Mouse (Mus musculus) spleen, adult 2 months (tissue): ENCODE results near the gene Med24.

Experiments
- CTCF ChIP-seq: fragments of 200-500 bp; IDR thresholded peaks from 2 replicates; pipeline ENCODE4 v1.5.1; 2011; ENCODE audit warnings: mild to moderate bottlenecking, inconsistent platforms; ENCODE audit not compliant: insufficient read depth, insufficient read length, insufficient replicate concordance; ENCODE audit errors: extremely low read depth
- POLR2A ChIP-seq: fragments of 200-500 bp; IDR thresholded peaks from 2 replicates; pipeline ENCODE4 v1.6.1; 2011; ENCODE audit warnings: low read depth, low read length, inconsistent platforms

GRCm38 (mm10) chr11:98741051-98741620 lies 11.9 kb upstream of the Med24 start:
- TF ChIP-seq CTCF: no peak
- no peak for TF ChIP-seq POLR2A
